Mouse (Mus musculus) fat pad, adult 2 months (tissue): Measurements from ENCODE around the gene Arhgef40.
"Not testable (repeated sequence)": the region's sequence is repeated elsewhere in the genome, so short reads cannot be mapped to it uniquely, and the experiment has no call there.

Experiments used
- DNase-seq: peaks from one replicate; pipeline ENCODE4 v3.0.0-alpha.2; 2011; ENCODE audit warnings: low read depth, low spot score; ENCODE audit errors: extremely low read depth

The Arhgef40 gene

DNA sequence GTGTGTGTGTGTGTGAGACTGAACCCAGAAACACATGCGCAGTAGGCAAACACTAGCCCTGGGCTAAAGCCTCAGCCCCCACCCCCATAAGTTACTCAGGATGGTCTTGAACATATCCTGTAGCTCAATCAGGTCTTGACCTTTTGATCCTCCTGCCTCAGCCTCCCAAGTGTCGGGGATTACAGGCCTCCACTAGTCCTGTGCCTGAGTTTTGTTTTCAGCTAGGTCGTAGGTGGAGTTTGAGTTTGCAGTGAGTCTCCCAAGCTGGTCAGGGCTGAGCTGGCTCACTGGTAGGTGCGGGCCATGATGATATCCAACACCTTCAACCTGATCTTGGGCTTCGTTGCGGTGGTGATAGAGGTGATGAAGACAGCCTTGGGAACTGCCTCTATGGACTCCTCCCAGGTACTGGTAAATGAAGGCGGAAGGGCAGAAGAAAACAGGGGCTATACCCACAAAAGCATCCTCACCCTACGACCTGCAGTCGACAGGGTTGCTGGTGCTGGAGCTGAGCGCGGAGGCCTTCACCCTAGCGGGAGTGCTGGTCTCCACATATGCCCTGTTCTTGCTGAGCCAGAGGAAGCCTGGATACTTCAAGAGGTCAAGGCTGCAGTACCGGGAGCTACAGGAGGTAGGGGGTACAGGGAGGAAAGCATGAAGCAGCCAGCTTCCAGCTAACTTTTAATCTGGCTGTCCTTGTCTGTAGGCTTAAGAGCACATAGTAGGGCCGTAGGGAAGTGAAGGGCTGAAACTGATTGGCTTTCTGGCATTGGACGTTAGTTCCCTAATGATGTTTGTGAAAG lies 33.9 kb downstream of the Arhgef40 start:
- DNase-seq, result no peak

DNA sequence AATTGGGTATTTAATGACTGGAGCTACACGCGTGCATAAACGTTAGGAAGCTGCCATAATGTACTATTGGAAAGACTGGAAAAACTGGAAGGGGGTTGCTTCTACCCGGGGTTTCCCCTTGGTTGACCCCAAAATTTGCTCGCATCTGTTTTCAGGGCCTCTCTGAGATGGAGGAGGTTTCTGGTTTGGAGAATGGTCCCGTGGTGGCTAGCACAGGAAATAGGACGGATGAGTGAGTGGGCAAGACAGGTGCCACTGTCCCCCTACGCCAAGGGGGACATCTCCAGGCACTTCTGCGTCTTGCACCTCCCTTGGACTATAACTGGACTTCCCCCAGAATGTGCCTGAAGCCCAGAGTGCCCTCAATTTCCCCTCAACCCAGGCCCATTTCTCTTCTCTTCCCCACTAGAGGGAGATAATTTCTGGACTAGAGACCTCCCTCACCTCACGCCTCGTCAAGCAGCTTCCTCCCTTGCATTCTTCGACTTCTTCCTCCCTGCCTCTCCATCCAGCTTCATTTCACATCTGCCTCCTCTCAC lies 34.6 kb downstream of the Arhgef40 start:
- DNase-seq, result no peak

DNA sequence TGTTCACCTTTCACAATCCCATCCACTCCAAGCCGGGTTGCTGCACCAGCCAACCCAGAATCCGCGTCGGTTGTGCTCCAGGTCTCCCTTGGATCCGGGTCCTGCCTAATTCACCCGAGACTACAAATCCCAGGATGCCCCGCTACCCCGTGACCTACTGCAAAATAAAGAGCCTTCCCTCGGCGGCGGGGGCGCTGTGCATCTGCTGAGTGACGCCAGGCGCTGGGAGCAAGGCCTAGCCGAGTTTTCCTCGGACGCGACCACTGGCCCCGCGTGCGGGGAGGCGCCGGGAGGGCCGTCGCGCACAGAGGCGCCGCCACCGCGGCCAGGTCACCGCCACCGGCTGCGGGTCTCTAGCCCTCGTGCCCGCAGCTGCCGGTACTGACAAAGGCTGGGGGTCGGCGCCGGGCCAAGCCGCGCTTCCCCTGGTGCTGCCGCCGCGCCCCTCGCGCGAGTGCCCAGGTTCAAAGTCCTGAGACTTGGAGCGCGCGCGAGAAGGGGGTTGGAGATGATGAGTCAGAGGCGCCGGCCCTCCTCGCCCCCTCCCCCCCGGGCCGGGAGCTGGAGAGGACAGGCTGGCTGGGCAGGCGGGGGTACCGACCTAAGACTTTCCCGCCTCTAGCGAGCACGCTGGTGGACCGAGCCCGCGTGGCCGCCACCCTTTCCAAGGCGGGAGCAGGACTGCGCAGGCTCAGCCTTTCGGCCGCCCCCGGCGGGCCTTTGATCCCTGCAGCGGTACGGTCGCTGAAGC lies 35.2 kb downstream of the Arhgef40 start:
- DNase-seq, result no peak

DNA sequence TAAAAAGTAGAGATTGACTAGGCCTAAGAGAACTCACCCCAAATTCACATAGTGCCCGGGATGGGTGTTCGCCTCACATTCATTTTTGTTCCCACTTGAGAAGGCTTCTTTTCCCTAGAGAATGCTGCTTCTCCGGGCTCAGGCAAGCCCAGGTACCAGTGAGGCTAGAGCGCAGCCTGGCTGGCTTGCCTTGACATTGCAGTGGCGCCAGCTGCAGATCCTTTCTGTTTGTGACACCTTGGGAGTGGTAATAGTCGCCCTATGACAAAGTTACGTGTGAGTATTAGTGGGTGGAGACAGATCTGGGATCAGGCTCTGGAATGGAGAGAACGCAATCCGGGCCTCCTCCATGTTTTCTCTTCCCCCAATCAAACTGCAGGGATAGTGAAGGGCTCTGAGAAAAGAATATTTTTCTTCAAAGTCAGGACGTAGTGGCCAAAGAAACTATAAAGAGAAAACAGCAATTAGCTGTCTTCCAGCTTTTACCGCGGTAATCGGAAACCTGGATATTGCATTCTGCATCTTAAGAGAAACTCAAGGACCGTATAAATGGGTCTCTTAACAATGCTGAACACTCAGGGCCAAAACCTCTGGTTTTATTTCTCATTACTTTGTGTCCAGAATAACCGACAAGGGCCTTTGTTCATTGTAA lies 36.1 kb downstream of the Arhgef40 start, which contains the start of gene Zfp219:
TSS of gene Zfp219 (minus strand) at position 248 of the 652 bp plus-strand sequence.
- no peak for DNase-seq

DNA sequence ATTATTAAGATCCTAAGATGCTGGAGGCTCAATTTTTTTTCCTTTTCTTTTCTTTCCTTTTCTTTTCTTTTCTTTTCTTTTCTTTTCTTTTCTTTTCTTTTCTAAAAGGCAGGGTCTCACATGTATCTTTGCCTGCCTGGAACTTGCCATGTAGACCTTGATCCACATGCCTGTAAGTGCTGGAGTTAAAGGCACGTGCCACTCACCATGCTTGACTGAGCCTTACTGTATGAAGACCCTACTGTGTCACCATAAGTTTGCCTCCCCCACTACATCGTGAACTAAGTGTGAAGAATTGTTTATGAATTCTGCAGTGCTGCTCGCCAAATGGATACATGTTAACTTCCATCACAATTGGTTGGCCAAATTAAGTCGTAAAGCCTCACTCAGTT lies 36.6 kb downstream of the Arhgef40 start:
- DNase-seq, result no peak

DNA sequence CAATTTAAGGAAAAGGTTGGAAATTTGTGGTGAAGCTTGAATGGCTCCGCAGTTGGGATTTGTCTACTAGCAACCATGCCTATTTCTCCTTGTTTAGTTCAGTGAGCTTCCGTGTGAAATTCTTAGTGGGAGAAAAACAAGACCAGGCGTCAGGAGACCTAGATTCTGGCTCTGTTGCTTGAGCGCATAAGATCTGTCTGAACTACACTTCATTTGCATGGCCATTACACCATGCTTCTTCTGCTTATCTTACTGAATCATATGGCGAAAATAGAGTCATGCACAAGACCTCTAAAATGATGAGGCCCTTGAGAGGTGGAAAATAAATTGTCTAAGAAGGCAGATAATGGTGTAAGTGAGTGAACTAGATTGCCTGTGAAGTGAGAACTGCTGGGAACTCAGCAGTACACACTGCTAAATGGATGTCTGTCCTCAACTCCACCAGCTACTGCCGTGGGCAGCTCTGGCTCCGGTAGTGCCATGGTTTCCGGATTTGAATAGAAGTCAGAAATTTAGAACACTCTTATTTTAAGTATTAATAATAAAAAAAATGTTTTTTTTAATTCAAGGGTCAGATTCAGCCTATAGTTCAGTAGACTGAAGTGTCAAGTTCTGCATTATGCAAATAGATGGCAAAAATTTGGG lies 37.2 kb downstream of the Arhgef40 start:
- DNase-seq, result no peak

DNA sequence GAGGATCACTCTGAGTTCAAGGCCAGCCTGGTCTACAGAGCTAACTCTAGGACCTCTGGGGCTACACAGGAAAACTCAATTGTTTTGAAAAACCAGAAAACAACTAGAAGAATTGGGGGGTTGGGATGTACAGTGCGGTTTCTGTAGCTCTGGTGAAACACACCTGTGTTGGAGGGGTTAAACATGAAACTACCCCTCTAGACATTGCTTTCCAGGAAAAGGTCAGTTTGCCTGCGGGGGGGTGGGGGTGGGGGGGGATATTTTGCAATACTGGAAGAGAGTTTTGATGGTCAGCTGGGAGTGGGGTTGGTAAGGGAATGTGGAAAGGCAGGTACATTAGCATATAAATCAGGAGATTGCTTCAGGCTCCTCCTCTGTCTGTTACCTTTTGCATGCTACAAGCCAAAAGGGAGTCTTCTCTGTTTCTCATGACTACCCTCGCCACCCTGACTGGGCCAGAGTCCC lies 37.8 kb downstream of the Arhgef40 start:
- DNase-seq, result no peak

DNA sequence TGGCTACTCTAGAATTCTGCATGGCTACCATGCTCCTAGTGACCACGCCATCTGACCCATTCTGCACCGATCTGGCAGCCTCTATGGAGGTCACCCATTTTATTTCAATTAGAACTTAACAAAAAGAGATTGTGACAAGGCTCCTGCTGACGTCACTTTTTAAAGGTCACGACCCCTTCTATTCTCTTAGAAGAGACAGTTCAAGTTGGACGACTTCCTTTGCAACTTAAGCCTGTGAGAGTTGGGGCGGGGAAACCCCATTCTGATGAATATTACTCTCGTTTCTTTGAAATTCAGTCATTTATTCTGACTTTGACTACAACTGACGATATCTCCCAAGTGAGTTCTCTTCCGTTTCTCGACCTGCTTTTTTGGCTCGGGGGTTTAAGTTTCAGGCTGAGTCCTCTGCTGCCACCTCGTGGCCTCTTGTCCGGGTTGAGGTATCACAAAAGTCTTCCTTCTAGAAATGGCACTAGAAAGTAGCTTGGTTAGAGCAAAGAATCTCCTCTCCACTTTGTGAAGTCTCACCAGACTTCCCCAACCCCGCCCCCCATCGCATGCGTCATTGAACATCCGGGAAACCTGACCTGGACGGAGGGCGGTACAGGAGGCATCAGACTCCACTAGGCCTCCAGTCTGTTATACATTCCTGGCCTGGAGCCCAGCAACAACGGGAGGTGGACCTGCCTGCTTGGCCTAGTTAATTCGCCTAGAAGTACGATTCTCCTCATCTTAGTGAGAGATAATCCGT lies 38.4 kb downstream of the Arhgef40 start:
- no peak for DNase-seq

DNA sequence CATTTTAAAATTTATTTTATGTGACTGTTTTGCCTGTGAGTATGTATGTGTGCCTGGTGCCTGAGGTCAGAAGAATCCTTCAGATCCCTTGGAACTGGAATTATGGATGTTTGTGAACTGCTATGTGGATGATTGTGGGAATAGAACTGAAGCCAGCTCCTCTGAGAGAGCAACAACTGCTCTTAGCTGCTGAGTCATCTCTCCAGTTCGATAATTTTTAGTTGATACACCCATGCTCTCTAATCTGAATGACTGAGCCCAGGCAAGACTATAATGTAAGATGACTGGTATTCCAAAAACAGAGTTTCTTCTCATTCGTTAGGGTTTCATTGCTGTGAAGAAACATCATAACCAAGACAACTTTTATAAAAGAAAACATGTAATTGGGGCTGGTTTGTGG lies 39.6 kb downstream of the Arhgef40 start:
- DNase-seq, result no peak

DNA sequence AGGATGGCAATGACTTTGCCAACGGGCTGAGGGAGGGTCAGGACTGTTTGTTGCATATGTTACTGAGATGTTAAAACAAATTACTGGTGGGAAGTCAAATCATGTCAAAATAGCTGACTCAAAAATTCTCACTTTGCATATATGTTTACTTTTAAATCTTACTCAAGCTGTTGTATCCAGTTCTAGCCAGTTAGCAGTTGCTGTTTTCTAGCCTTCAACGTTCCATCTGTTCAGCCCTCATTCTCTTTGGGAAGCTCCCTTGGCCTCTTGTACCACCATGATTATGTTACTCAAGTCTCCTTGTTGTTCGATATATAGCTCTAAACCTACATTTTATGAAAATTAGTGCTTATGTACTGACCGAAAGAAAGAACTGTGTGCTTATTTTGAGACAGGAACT lies 41.8 kb downstream of the Arhgef40 start:
- DNase-seq, result no peak

DNA sequence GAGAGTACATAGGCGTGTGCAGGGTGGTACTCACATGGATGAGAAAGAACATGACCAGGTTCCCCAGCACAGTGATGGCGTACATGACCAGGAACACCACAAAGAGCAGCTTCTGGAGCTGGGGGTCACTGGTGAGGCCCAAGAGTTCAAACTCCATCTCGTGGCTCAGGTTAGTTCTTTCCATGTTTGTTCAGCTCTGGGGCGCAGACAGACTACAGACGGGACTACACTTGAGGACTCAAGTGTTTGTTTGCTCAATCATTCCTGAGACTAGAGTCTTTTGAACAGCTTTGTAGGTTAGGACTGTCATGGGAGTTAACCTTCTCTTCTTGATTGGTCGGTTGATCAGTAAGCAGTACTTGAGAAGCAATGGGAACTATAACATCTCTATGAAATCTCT lies 51.4 kb downstream of the Arhgef40 start:
- DNase-seq, result no peak

DNA sequence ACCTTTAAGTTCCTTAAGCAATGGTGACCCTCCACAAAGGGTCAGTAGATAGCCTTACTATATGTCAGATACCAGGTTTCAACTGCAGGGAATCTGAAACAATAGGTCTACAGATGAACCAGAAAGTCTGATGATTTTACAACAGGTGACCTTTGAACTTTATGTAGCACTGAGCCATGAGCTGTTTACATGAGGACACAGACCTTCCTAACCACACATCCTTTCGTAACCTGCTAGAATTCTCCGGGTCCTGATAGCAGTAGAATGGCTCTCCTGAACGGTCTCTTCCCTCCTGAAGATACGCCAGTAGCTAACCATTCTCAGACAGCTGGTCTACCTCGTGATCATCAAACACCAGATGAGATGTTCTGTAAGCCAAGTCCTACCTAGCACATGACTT lies 54.8 kb downstream of the Arhgef40 start:
- DNase-seq, result no peak

DNA sequence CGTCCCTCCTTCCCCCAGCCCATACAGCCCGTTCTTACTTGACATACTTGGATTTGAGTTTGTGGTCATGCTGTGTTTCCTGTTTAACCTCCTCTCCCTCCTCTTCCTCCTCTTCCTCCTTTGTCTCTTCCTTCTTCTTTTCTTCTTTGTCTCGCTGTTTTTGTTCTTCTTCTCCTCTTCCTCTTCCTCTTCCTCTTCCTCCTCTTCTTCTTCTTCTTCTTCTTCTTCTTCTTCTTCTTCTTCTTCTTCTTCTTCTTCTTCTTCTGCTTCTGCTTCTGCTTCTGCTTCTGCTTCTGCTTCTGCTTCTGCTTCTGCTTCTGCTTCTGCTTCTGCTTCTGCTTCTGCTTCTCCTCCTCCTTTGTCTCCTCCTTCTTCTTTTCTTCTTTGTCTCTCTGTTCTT lies 57.8 kb downstream of the Arhgef40 start, which contains the start of gene Olfr221:
TSS of gene Olfr221 (minus strand) at position 101 of the 400 bp plus-strand sequence.
- not testable (repeated sequence) for DNase-seq

DNA sequence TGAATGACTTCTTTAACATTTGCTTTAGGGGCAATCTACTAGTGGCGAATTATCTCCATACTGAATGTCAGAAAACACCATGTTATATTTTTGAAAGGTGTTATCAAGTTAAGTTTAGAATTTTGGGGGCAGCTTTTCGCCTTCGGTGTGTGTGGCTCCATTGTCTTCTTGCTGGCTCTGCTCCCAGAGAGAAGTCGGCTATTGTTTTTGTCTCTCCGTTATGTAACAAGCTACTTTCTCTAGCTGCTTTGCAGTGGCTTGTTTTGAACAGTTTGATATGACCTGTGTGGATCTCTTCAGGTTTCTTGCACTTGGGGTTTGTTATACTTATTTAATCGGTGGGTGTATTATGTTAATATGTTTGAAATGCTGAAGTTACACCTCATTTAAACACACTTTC lies 58.9 kb downstream of the Arhgef40 start:
- DNase-seq, result no peak

DNA sequence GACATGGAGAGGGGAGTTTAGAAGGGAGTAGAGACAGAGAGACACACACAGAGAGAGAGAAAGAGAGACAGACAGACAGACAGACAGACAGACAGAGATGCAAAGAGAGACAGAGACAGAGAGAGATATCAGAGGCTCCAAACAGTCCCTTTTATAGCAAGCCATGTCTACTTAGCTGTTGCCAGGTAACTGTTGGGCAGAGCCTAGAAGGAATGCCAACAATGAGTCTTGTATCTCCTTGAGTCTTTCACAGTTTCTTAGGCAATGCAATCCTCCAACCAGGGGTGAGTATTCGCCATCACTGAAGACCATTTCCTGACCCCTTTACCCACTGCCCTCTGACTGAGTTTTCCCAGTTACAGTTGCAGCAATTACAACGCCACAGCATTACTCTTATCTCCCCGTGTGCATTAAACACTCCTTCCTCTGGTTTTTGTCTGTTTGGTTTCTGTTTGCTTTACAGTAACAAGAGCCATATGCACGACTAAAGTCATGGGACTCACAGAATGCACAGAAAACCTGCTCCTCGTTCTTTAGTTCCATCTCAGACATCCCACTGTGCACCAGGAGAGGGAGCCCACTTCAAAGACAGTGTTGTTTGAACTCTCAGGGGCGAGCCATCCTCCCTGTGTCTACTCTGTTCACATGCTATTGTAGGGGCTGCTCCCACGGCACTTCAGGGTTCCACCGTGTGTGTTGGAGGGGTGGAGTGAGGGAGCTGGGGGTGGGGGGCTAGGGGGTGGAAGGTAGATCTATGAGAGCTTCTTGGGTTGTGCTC lies 60.6 kb downstream of the Arhgef40 start:
- no peak for DNase-seq

DNA sequence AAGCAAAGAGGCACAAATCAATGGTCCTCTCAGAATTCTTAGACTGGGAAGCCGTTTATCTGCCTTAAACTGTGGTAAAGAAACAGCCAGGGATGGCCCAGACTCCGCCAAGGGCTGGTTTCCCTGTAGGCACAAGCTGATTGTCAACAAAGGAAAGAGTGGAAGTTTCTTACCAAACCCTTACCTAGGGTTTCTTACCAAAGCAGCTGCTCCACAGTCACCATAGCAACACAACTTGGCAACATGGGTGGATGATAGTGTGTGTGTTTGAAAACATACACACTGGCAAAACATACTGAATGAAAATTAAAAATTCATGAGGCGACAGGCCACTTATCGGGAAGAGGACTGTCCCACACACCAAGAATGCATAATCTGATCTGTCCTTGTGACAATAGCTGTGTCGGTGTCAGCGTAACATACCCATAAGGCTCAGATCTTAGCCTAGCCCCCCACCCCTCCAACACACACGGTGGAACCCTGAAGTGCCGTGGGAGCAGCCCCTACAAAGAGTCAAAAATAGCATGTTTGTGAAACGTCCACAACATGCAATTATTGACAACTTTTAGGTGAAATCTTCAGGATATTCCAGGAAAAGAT lies 61.5 kb downstream of the Arhgef40 start:
- DNase-seq, result no peak

DNA sequence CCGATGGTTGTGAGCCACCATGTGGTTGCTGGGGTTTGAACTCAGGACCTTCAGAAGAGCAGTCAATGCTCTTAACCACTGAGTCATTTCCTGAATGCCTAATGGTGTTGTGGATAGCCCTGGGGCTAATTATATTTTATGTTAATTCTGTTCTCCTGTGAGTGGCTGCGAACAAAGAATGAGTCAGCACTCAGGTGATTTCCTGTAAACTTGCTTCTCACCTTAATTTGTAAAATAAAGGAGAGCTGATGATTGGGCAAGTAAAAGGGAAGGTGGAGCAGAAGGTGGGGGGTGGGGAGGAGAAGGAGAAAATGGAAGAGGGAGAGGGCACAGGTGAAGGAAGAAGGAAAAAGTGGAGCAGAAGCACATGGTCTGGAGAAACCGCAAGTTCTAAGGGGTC lies 68.2 kb downstream of the Arhgef40 start:
- DNase-seq, result not testable (repeated sequence)
